Mouse (Mus musculus) hindbrain, embryonic 12.5 days (tissue): ENCODE data around the gene Cbx8. TPM values are rescaled to one million over a fixed set of nuclear protein-coding genes. Genes with fewer than 3 reads are reported as not detected.

Experiments
- ATAC-seq: fragments of 200-750 bp; cut with Nextera tagmentation; 2 replicates; pipeline ENCODE4 v1.8.0; 2017; ENCODE audit warnings: moderate TSS enrichment; ENCODE audit not compliant: low FRiP score
- H3K27ac ChIP-seq: fragments of 300-500 bp; sonication (generic); 2 replicates; pipeline ENCODE4 v1.5.1; 2016; ENCODE audit warnings: mild to moderate bottlenecking
- H3K27me3 ChIP-seq: fragments of 300-500 bp; sonication (generic); 2 replicates; pipeline ENCODE4 v1.6.1; 2016; ENCODE audit warnings: mild to moderate bottlenecking
- H3K36me3 ChIP-seq: fragments of 300-500 bp; sonication (generic); 2 replicates; pipeline ENCODE4 v1.6.1; 2016; ENCODE audit warnings: mild to moderate bottlenecking
- H3K4me1 ChIP-seq: fragments of 300-500 bp; sonication (generic); 2 replicates; pipeline ENCODE4 v1.6.1; 2016
- H3K4me2 ChIP-seq: fragments of 300-500 bp; sonication (generic); replicated peaks from 2 replicates; pipeline ENCODE4 v1.6.1; 2016; ENCODE audit warnings: mild to moderate bottlenecking
- H3K4me3 ChIP-seq: fragments of 300-500 bp; sonication (generic); 2 replicates; pipeline ENCODE4 v1.5.1; 2016; ENCODE audit warnings: mild to moderate bottlenecking
- H3K9ac ChIP-seq: fragments of 300-500 bp; sonication (generic); 2 replicates; pipeline ENCODE4 v1.6.1; 2016; ENCODE audit warnings: mild to moderate bottlenecking, moderate library complexity
- H3K9me3 ChIP-seq: fragments of 300-500 bp; sonication (generic); replicated peaks from 2 replicates; pipeline ENCODE4 v1.6.1; 2016; ENCODE audit warnings: mild to moderate bottlenecking
- WGBS: fragments of 180-500 bp; shearing (Covaris S2); methylation state at CpG from one replicate; pipeline ENCODE4 v1.1.7; 2016; 5-methylcytosine and 5-hydroxymethylcytosine counted together
- polyA plus RNA-seq: library from polyadenylated mRNA; unstranded; fragments of >200 nt; fragmentation: Nextera tagmentation; extraction: Ambion mirVana; gene quantifications from 2 replicates; pipeline ENCODE4 v1.2.1, GENCODE M21; 2016

Gene Cbx8
- polyA plus RNA-seq, 1 experiment from 2014 or later, result 9.9 TPM

DNA sequence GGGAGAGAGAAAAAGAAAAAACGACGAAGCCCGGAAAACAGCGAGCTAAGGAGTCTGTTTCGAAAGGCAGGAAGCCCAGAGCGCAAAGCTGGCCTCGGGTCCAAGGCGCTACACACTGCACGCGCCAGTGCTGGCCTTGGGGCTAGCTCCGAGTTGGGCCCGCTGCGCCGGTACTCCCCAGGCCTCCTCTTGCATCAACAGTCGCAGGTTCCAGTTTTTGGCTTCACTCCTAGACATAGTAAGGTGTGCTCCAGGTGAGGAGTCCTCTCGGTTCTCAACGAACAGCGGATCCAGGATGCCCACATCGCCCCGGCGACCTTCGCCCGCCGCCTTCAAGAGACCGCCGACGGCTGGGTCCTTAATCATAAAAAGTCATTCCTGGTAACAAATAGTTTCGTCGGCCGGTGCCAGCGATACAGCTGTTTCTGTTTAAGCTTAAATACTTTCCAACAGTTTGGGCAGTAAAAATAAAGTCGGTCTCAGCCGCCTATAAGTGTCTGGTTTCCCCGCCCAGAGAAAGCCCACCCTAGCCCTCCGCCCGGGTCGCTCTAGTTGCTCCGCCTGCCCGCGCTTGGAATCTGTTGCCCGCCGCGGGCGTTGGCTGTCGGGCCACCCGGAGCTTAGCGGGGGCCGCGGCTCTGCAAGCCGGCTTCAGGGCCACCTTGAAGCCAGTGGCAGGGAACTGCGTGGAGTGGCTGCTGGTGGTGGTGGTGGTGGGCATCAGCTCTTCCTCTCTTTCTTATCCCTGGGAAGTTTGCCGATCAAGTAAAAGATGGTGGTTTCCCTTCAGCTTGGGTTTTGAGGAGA is 1.9 kb upstream of the Cbx8 start:
- no peak for ATAC-seq
- Histone ChIP-seq H3K27me3 (peaks cover 83% of the 10 kb centered on the region), H3K4me2 (0 out of 2 replicates have a peak overlapping the region, but pooled peaks have one; percentile 25), H3K9ac (no peak overlapping the region; the same call in 1 of the 2 replicates), H3K27ac (no peak overlapping the region), H3K9me3 (no peaks in the 10 kb centered on the region), H3K36me3 (peaks cover 8% of the 10 kb centered on the region; the same call in 1 of the 2 replicates), H3K4me1 (peaks cover 70% of the 10 kb centered on the region), H3K4me3 (no peak overlapping the region)
- under 1% methylated on average over 52 of the region's 52 CpGs for WGBS

DNA sequence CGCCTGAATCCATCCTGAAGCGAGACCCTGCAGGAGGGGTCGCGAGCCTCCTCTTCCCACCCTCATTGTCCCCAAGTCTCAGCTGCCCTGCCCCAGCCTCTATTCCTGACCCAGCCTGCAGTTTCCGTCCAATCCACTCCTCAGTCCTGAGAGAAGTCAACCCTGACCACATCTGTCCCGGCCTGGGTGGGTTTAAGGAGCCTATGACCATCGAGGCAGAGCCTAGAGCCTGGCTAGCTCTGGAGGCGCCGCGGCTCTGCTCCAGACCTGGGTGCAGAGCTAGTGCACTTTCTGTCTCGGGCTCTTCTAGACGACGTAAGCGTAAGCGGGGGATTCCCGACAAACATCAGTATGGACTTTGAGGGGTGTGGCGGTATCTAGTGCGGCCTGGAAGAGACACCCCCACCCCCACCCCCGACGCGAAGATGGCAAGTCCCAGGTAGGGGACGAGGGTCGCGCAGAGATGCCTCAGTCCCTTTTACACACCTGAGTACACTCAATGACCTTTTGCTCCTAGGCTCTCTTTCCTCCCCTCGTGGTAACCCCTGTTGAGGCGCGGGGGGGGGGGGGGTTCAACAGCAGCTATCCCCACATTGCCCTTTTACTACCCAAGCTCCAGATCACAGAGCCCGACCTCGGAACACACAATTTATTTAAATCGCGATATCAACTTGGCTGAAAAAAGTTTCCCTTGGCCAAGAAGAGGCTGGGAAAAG is 1.1 kb upstream of the Cbx8 start:
- peak overlapping the region; percentile 95 for H3K4me2 ChIP-seq
- H3K9me3 ChIP-seq, result no peaks in the 10 kb centered on the region
- peak overlapping the region; percentile 56 for H3K4me3 ChIP-seq
- H3K27ac ChIP-seq, result peak overlapping the region; percentile 91
- peak overlapping the region; percentile 82 for H3K9ac ChIP-seq
- ATAC-seq, result peak; percentile 14
- H3K4me1 ChIP-seq, result peaks cover 70% of the 10 kb centered on the region
- peaks cover 8% of the 10 kb centered on the region; the same call in 1 of the 2 replicates for H3K36me3 ChIP-seq
- under 1% methylated on average over 31 of the region's 31 CpGs for WGBS
- peaks cover 82% of the 10 kb centered on the region for H3K27me3 ChIP-seq

DNA sequence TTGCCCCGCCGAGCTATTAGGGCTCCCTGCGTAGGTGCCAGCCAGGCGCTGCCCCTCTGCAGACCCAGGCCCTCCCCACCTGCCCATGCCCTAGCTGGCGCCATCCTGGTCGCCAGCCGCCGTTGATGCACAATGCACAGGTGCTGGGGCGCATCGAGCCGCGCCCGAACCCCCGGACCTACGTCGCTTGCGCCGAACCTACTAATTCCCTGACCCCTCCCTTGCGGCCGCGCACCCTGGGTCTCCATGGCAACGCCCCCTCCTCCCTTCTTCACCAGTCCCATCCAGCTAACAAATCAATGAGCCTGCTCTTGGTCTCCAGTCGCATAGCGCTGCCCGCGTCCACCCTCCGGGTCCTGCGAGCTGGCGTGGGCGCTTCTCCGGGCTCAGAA is 552 bp upstream of the Cbx8 start:
- peaks cover 81% of the 10 kb centered on the region for H3K27me3 ChIP-seq
- H3K4me2 ChIP-seq, result peak overlapping the region; percentile 95
- peaks cover 68% of the 10 kb centered on the region for H3K4me1 ChIP-seq
- peak; percentile 65 for ATAC-seq
- H3K4me3 ChIP-seq, result peak overlapping the region; percentile 56
- peaks cover 8% of the 10 kb centered on the region; the same call in 1 of the 2 replicates for H3K36me3 ChIP-seq
- peak overlapping the region; percentile 91 for H3K27ac ChIP-seq
- no peaks in the 10 kb centered on the region for H3K9me3 ChIP-seq
- H3K9ac ChIP-seq, result peak overlapping the region; percentile 82
- WGBS, result under 1% methylated on average over 31 of the region's 31 CpGs

DNA sequence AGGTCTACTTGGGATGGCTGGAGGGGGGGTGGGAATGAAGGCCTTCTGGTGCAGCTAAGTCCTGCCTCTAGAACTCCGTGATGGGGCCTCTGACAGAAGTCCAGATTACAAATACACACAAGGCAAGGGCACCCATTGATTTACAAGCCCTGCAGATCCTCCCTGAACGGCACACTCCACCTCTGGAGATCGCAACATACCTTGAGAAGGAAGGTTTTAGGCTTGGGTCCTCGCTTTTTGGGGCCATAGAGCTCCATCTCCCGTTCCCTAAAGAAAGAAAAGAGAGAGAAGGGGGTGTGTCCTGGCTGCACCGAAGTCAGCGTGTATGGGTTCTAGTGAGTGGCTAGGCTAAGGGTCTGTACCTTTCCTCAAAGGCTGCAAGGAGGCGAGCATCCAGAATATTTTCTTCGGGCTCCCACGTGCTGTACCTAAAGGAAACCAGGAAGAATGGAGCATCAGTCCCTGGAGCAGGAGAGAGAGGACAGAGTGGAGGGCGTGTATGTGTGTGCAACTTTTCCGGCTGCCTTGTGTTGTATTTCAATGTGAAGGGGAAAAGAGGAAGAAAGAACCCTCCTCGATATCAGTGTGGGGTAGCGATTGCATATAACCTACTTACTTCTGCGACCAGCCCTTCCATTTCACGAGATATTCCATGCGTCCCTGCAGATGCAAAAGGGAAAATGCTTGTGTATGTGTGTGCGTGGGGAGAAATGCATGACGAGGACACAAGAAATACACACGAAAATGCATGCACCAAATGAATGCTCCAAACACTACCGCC is 847 bp downstream of the Cbx8 start:
- Histone ChIP-seq H3K27me3 (peaks cover 81% of the 10 kb centered on the region), H3K36me3 (peaks cover 8% of the 10 kb centered on the region; the same call in 1 of the 2 replicates), H3K4me3 (peak overlapping the region; percentile 56), H3K9ac (peak overlapping the region; percentile 82), H3K27ac (peak overlapping the region; percentile 91), H3K9me3 (no peaks in the 10 kb centered on the region), H3K4me1 (peaks cover 72% of the 10 kb centered on the region), H3K4me2 (peak overlapping the region; percentile 95)
- no peak for ATAC-seq
- WGBS, result 5% methylated on average over 21 of the region's 21 CpGs

DNA sequence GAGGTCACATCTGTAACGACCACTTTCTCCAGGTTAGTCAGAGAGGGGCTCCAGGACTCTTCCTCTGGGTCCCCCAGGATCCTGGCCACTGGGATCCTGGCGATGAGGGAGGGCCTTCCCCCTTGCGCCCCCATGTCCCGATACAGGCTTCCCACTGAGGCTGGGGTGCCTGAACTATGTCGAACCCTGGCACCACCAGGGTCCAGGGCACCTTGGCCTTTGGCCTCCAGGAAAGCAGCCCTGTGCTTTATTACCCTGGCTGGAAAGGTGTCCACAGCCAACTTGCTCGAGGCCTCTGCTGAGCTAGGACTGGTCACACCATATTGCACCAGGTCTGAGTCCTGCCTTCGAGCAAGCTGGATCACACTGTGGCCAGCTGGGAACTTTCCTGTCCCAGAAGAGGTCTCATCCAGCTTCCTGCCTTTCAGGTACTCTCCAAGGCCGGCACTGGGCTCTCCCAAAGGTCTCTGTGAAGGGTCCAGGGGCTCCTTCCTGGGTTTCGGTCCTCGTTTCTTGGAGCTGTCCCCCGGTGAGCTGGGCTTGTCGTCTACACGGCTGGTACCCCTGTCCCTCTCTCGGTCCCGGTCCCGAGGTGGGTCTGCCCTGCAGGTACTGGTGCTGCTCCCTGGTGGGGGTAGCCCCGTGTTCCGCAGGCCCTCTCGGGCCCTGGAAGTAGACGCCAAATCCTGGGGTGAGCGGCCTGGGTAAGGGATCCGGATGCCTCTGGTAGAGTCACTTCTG is 1.9 kb downstream of the Cbx8 start:
- Histone ChIP-seq H3K9ac (peak overlapping the region; percentile 82; the same call in 1 of the 2 replicates), H3K4me1 (peaks cover 72% of the 10 kb centered on the region), H3K27ac (no peak overlapping the region), H3K4me3 (peak overlapping the region; percentile 56; the same call in 1 of the 2 replicates), H3K36me3 (peaks cover 8% of the 10 kb centered on the region; the same call in 1 of the 2 replicates), H3K27me3 (peaks cover 80% of the 10 kb centered on the region), H3K9me3 (no peaks in the 10 kb centered on the region), H3K4me2 (peak overlapping the region; percentile 95)
- ATAC-seq, result no peak
- WGBS, result 27% methylated on average over 22 of the region's 22 CpGs

DNA sequence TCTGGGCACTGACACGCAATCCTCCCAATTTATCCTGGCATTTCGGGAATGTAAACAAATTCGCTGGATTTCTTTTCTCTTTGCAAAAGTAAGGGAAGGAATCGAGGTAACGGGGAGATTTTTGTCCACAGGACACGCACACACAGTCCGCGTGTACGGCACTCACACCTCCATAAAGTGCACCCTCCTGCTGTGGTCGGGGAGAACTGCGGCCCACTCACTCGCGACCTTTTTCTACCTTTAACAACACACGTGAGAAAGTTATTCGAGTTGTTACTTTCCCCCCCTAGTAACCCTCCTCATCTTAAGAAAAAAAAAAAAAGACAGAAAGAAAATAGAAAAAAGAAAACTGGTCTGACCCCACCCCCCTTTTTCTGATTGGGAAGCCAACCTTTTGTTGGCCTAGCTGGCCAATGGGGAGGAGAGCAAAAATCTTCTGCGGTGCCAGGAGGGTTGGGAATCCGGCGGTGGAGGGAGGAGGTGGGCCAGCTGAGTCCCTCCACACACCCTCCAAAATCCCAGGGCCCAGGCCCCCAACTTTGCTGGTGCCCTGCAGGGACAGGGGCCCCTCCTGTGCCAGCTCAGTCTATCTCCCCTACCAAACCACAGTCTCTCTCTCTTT is 2.9 kb downstream of the Cbx8 start:
- H3K9me3 ChIP-seq, result no peaks in the 10 kb centered on the region
- no peak for ATAC-seq
- 3% methylated on average over 18 of the region's 18 CpGs for WGBS
- peaks cover 8% of the 10 kb centered on the region; the same call in 1 of the 2 replicates for H3K36me3 ChIP-seq
- H3K4me1 ChIP-seq, result peaks cover 71% of the 10 kb centered on the region
- peaks cover 75% of the 10 kb centered on the region for H3K27me3 ChIP-seq
- peak overlapping the region; percentile 73 for H3K4me2 ChIP-seq
- no peak overlapping the region; the same call in 1 of the 2 replicates for H3K9ac ChIP-seq
- H3K27ac ChIP-seq, result no peak overlapping the region
- H3K4me3 ChIP-seq, result peak overlapping the region; percentile 40

DNA sequence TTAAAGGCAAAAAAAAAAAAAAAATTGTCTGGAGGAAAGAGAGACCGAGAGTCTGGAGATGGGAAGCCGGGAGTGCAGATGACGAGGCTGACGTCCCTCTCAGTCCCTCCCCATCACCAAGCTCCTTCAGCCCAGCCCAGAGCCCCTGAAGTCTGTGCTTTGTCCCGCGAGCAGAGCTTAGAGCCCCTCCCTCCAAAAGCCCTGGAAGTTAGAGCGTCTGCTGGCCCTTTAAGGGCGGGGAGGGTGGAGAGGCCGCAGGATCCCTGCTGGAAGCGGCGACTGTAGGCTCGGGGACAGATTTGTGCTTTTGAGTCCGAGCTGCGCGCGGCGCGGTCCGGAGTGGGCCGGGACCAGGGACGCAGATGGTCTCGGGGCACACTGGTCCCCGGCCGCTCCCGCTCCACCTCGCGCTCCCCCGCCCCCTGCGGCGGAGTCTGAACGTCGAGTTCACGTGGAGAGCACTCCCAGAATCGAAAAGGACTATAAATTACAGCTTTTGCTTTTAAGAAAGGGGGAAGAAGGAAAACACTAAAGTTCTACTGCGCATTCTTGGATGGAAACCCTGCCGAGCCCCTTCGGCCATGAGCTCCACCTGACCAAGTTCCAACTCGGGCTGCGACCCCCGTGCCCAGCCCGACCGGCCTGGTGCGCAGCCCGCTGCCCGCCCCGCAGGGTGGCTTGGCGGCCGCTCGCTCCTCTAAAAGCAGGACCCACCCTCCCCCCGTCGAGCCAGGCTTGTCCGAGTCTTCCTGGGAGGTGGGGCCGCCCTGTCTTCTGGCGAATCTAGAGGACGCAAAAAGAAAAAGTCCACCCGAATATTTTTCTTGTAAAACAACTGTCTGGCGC is 3.6 kb downstream of the Cbx8 start:
- H3K4me3 ChIP-seq, result peak overlapping the region; percentile 40
- ATAC-seq, result no peak
- H3K36me3 ChIP-seq, result peaks cover 8% of the 10 kb centered on the region; the same call in 1 of the 2 replicates
- H3K27ac ChIP-seq, result no peak overlapping the region
- peak overlapping the region; percentile 57 for H3K9ac ChIP-seq
- H3K4me2 ChIP-seq, result peak overlapping the region; percentile 73
- no peaks in the 10 kb centered on the region for H3K9me3 ChIP-seq
- under 1% methylated on average over 57 of the region's 57 CpGs for WGBS
- H3K4me1 ChIP-seq, result peaks cover 66% of the 10 kb centered on the region
- peaks cover 69% of the 10 kb centered on the region for H3K27me3 ChIP-seq

DNA sequence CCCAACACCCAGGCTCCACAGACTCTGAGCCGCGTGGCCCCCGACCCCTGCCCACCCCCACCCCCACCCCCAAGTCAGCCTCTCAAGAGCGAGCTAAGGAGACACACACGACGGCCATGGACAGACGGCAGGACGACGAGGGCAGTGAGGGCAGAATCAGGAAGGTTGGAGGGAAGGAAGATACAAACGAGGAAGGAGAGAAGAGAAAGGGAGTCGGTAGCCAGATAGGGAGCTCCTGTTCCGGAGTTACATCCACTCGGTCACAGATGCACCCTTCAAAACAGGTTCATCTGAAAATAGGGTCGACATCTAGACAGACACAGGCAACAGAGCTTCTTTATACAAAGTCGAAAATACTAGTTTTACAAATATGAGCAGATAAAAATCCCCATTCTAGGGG is 4.3 kb downstream of the Cbx8 start:
- Histone ChIP-seq H3K4me2 (no peak overlapping the region), H3K27ac (no peak overlapping the region), H3K4me3 (no peak overlapping the region), H3K9ac (peak overlapping the region; percentile 27), H3K4me1 (peaks cover 59% of the 10 kb centered on the region), H3K36me3 (peaks cover 8% of the 10 kb centered on the region; the same call in 1 of the 2 replicates), H3K27me3 (peaks cover 62% of the 10 kb centered on the region), H3K9me3 (no peaks in the 10 kb centered on the region)
- no peak for ATAC-seq
- WGBS, result 1% methylated on average over 15 of the region's 15 CpGs

DNA sequence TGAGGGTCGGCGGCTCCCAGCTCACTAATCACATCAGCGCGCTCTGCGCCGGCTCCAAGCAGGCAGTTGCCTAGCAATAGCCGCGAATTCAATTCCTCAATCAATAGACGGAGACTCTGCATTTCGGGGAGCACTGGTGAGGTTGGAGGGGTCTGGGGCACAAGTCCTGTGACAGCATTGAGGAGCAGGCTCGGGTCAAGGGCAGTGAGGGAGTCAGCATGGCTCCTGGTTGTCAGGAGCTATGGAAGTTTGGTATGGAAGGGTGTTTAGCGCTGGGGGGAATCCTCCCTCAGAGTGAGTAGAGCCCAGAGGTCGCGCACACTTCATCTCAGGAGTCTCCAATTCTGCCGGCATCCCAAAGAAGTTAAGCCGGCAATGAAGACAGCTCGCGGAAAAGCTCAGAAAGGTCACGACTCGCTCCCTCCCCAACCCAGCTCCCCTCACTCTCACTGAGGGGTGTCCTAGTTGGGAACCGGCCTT is 5.0 kb downstream of the Cbx8 start:
- under 1% methylated on average over 21 of the region's 21 CpGs for WGBS
- no peak for ATAC-seq
- Histone ChIP-seq H3K4me2 (peak overlapping the region; percentile 26; the same call in 1 of the 2 replicates), H3K9me3 (no peaks in the 10 kb centered on the region), H3K36me3 (peaks cover 11% of the 10 kb centered on the region), H3K4me1 (peaks cover 59% of the 10 kb centered on the region), H3K27me3 (peaks cover 61% of the 10 kb centered on the region), H3K27ac (no peak overlapping the region), H3K9ac (no peak overlapping the region; the same call in 1 of the 2 replicates), H3K4me3 (peak overlapping the region; percentile 4; the same call in 1 of the 2 replicates)

DNA sequence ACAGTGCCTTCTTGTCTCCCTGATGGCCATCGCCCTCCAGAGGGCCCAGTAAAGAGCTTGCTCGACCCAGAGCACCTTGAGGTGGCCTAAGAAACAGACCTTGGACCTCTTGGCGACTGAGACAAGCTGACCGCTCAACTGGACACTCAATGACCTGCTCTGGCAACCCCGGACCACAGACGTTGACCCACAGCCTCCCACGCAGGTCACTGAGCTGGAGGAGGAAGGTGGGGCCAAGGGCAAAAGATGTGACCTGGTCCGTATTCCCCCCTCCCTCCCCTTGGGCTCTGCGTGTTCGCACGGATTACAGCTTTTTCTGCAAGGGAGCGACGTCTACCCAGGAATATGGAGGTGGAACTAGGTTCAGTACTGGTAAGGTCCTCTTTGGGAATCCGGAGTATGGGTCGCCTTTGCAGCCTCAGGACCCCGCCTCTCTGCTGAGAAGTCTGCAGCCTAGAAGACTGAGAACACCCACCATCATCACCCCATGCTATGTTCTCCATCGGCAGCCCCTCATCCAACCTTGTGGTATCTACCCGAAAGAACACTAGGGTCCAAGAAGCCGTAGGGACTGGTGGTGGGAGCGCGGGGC is 5.6 kb downstream of the Cbx8 start:
- Histone ChIP-seq H3K4me3 (peak overlapping the region; percentile 4; the same call in 1 of the 2 replicates), H3K27ac (no peak overlapping the region), H3K27me3 (peaks cover 61% of the 10 kb centered on the region), H3K4me2 (peak overlapping the region; percentile 26; the same call in 1 of the 2 replicates), H3K9ac (no peak overlapping the region; the same call in 1 of the 2 replicates), H3K36me3 (peaks cover 16% of the 10 kb centered on the region), H3K4me1 (peaks cover 58% of the 10 kb centered on the region), H3K9me3 (no peaks in the 10 kb centered on the region)
- no peak for ATAC-seq
- WGBS, result under 1% methylated on average over 21 of the region's 21 CpGs
